Mouse (Mus musculus) adrenal gland, postnatal 14 days (tissue): ENCODE results near the gene Lamb3. TPM values are rescaled to one million over a fixed set of nuclear protein-coding genes. Genes with fewer than 3 reads are reported as not detected.
A peak's percentile ranks its signal among the peaks of the same experiment; 100 is the strongest.

Source experiments
- DNase-seq: peaks from one replicate; pipeline ENCODE4 v3.0.0; 2021; ENCODE audit warnings: mixed read lengths
- long read RNA-seq, 2 experiments: library from polyadenylated mRNA; stranded (forward); transcript quantifications; one replicate each; pipeline ENCODE4 v2.0.0; 2021
- total RNA-seq: library from RNA; stranded (reverse); gene quantifications from 2 replicates; pipeline ENCODE4 v1.2.3, GENCODE M21; 2021

The Lamb3 gene
- total RNA-seq: 1.0 and 2.3 TPM in 2 replicates
- long read RNA-seq, experiment 1: 0 reads
- long read RNA-seq, experiment 2, partial matches to known transcripts: 0 of 1 reads
- long read RNA-seq, experiment 2, other reads (novel, unspliced or antisense): 0 of 1 reads

DNA sequence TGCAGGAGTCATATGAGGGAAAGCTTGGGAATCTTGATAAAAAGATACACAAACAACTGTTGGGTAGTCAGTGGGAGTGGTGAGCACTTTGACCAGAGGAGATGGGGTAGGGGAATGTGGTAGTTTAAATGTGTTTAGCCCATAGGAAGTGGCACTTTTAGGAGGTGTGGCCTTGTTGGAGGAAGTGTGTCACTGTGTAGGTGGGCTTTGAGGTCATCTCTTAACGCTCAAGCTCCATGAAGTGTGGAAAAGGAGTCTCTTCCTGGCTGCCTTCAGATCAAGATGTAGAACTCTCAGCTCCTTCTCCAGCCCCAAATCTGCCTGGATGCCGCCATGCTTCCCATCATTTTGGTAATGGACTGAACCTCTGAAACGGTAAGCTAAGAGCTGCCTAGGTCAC lies at the start of gene Lamb3:
Lamb3 (plus strand) TSS at position 197 of the 400 bp plus-strand sequence.
- no peak for DNase-seq

- no peak for DNase-seq
Observed at GRCm38 (mm10) chr1:193159163-193159562, 48.3 kb upstream of the Lamb3 start.

DNA sequence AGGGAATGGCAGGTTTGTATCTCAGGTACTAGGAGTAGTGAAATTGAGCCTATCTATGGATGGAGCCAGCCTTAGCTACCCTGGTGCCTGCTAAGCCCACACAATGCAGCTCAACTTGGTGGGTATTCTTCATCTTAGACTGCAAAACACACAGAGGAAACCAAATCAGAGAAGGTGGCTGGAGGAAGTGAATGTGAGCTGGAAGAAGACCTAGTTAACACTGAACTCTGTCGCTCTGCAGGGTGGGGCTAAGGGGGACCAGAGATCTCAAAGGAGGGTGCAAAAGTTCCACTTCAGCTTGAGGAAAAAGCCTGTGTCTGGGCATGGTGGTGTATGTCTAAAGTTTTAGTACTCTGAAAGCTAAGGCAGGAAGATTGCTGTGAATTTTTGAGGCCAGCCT lies 47.9 kb upstream of the Lamb3 start:
- DNase-seq: no peak

GRCm38 (mm10) chr1:193160317-193161032 lies 47.0 kb upstream of the Lamb3 start:
- peak; percentile 71 for DNase-seq

DNA sequence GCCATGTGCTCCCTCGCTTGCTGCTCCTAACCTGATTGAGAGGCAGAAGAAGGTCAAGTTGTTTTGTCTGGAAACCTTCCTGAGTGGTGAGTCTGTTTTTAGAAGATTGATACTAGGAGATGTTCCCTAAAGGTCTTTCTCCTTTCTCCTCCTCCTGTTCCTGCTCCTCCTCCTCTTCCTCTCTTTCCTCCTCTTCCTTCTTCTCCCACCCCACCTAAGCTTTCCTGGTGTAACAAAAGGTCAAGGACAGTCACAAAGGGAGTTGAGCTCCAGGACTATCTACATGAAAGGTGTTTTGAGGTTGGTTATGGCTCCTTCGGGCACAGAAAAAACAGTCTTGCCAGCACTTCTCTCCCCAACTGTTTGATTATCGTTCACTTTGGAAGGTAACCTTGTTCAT lies 39.8 kb upstream of the Lamb3 start, which contains the start of gene A130010J15Rik:
A130010J15Rik (plus strand) TSS at position 301 of the 400 bp plus-strand sequence.
- no peak for DNase-seq

DNA sequence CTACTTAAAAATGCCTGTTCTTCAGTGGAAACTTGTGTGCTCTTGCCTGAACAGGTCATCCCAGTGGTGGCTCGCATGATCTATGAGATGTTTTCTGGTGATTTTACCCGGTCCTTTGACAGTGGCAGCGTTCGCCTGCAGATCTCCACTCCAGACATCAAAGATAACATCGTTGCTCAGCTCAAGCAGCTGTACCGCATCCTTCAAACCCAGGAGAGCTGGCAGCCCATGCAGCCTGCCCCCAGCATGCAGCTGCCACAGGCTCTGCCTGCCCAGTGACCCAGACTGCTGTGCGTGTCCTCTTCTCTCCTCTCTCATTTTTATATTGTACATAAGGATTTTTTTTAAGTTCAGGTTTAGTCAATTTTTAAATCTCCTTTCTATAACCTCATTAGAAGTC lies 38.3 kb upstream of the Lamb3 start:
- no peak for DNase-seq

DNA sequence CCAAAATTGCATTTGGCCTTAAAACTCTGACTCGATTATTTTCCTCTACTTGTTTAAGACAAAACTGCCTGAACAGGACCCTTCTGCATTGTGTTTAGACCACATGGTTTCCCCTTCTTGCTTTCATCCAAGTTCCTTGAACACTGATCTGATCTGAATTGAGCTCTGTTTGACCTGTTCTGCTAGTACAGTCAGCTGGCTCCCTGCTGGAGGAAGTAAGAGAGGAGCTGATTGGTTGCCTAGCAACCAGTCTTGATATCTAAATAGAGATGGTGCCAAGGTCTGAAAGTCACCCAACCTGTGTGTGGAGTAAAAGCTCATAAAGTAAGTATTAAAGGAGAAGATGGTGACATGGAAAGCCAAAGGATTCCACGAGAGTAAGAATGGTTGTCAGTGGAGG lies 37.6 kb upstream of the Lamb3 start:
- no peak for DNase-seq

DNA sequence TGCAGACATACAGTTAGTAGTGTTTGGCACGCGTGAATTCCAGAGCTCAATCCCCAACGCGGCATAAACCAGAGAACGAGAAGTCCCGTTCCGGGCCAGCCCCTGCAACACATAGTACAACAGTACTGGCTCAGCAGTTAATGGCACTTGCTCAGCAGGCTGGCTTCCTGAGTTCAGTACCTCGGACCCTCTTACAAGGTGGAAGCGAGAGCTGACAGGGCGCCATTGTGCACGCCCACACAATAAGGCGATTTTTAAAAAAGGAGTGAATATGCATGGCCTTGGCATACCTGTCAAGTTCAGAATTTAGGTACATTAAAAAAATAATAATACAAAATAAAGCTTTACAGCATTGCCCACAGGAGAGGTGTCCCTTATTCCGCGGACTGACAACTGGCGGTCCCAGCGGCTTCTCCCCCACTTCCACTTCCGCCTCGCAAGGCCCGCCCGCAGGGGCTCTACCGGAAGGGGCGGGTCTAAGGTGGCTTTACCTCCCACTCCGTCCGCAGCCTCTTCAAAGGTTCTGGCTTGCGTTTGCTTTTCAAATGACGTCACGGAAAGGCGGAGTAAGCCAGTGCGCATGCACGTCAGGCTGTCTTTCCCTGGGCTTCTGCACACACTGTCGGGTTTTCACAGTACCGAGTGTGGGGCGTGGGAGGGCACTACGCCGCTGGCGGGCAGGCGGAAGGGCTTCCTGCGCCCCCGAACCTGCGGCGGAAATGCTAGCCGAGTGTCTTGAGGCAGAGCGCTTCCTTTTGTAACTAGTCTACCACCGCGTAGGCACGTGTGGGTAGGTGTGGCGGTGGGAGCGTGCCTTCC lies 34.3 kb upstream of the Lamb3 start:
- peak; percentile 97 for DNase-seq

DNA sequence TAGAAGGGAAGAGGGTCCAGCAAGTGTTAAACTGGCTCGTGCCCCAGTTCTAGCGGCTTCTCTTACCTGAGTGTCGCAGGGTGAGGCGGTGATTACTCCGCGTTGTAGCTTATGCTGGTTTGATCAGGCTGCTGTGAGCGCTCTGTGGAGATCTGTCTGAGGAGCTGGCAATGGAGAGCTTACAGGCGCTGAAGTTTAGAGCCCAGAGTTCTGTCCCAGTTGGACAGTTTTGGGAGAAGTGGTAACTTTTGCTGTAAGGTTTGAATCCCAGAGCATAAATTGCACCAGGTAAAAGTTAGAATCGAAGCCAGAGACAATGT lies 33.7 kb upstream of the Lamb3 start:
- no peak for DNase-seq

DNA sequence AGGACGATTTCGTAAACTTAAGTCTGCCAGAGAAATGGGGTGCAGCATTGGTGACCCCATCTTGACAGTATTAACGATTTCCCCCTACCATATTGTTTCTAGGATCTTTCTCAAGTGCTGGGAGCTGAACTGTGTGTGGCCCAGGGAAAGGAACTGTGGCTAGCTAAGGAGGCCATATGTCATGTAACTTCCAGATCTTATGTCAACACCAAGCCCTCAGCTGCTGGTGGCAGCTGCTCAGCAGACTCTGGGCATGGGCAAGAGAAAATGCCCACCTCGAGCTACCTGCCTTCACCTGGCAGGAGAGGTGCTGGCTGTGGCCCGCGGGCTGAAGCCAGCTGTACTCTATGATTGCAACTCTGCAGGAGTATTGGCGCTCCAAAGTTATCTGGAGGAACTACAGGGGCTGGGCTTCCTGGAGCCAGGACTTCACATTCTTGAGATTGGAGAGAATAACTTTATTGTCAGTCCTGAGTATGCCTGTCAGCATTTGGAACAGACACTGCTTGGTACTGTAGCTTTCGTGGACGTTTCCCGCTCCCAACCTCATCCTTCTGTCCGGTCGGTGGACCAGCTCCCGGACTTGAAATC lies 33.3 kb upstream of the Lamb3 start:
- DNase-seq: no peak

DNA sequence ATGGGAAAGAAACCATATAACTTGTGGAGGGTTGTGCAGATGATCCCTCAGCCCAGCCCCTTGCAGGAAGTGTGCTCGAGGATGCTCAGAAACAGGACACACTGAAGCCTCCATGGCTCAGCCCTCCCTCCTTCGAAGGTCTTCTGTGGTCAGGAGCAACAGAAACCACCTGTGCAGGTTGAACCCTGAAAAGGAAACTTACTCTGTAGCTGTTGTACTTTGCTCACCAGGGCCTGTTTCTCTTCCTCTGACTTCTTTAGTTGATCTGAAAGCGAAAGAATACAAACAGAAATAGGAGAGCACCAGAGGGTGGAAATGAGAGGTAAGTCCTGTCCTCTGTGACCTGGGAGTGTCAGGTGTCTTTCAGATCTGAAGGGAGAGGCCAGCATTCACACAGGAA lies 26.4 kb upstream of the Lamb3 start:
- no peak for DNase-seq

DNA sequence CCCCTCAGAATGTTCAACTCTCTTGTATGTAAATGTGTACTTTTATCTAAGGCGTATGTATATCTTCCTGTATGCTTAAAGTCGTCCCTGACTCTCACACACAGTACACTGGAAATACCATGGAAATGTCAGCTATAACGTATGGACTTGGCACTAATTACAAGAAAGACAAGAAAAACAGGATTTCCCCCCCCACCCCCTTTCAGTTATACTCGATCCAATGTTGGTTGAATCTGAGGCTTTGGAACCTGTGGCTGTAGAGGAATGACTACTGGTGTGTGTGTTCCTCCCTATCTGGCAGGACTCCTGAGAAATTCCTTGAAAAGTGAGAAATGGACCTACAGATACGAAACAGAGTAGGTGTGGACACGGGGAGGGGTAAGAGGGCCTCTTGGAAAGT lies 19.2 kb upstream of the Lamb3 start:
- no peak for DNase-seq

GRCm38 (mm10) chr1:193189151-193189621 lies 18.3 kb upstream of the Lamb3 start:
- peak; percentile 57 for DNase-seq

DNA sequence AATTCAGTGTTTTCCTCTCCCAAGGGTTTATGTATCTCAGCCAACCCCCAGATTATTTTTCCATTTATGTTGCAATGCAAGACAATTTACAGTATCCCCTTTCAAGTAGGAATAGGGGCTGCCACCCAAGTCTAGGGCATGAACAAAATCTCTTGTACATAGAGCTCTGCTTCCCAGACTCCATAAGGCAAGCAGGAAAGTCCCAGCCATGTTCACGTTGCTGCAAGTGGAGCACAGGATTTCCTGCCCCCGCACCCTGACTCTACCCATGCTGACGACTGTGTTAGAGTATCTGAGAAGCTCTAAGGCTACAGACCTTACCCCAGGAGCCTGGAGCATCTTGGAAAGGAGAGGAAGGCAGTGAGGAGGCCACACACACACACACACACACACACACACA lies 17.7 kb upstream of the Lamb3 start:
- DNase-seq: no peak

DNA sequence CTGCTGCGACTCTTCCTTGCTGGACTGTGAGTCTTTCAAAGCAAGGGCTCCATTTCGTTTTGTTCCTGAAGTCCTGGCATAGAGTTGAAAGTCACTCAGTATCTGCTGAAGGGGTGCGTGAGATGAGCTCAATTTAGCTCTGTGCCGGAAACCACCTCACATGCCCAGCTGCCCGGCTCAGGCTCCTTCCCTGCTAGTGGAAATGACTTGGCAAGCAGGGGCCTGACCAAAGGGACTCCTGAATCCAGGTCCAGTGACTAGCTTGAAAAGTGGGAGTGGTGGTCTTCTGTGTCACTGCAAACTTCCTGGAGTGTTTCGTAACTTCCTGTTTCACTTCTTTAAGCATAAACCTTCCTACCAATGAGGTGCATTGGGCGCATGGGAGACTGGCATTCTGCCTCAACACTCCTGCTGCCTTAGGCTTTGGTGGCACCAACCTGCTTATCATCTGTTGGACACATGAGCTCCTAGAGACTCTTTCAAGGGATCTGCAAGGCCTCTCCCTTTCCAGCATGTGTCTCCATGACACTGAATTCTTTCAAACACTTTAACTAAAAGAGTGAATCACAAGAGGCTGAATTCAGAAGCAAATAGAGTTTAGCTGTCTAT lies 15.7 kb upstream of the Lamb3 start:
- no peak for DNase-seq

DNA sequence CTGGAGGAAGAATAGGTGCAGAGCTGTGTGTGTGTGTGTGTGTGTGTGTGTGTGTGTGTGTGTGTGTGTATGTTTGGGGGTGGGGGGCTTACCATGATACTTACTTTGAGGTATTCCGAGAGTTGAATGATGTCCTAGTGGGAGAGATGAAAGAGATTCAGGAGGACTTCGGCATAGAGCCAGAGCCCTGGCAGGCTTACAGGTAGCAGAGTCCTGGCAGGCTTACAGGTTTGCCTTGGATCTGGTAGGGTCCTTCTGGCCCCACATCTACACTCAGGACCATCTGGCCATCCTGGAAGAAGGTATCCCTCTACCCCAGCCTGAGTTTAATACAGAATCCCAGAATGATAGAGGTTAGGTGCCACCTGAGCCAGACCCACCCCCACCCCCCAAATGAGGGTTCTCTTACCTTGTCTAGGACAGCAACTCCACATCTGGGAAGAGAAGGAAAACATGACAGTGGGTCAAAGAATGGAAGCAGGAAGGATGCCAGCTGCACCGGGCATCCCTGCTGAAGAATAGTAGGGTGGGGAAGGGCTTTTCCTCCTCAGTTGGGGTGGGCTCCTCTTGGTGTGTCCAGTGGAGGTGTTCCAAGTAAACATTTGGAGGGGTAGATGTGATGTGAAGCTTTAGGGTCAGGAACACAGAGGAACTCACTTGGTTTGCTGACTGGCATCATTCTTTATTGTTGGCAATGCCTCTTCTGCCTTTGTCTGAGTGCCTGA lies 12.9 kb upstream of the Lamb3 start:
- no peak for DNase-seq

GRCm38 (mm10) chr1:193195169-193195810 lies 12.2 kb upstream of the Lamb3 start:
- no peak for DNase-seq

- no peak for DNase-seq
Observed at GRCm38 (mm10) chr1:193197494-193198205, 9.8 kb upstream of the Lamb3 start.

GRCm38 (mm10) chr1:193198312-193198711 lies 9.2 kb upstream of the Lamb3 start:
- no peak for DNase-seq

GRCm38 (mm10) chr1:193200640-193201382 lies 6.7 kb upstream of the Lamb3 start:
- no peak for DNase-seq
